Mouse (Mus musculus) T-helper 2 cell (primary cell): ENCODE measurements around the gene Il1rapl1.

ENCODE experiments used
- in situ Hi-C: fragments of 300-600 bp; cut with MboI, MseI; formaldehyde crosslinking; loops from one replicate; pipeline ENCODE4 v1.15.1; 2025; ENCODE audit warnings: high pct_unique_total_duplicates

Gene Il1rapl1

GRCm38 (mm10) chrX:88115609-88116073 is at the start of gene Il1rapl1:
Il1rapl1 (minus strand) TSS chrX:88115645.
- in situ Hi-C loops = no loop called here

- in situ Hi-C loops = no loop called here
Observed at GRCm38 (mm10) chrX:88158037-88158436, 42.6 kb upstream of the Il1rapl1 start.

- in situ Hi-C loops = no loop called here
Observed at GRCm38 (mm10) chrX:88125612-88126011, 10.2 kb upstream of the Il1rapl1 start.

- in situ Hi-C loops = no loop called here
Observed at GRCm38 (mm10) chrX:88120070-88120469, 4.6 kb upstream of the Il1rapl1 start.

GRCm38 (mm10) chrX:88117858-88118257 is 2.4 kb upstream of the Il1rapl1 start:
- in situ Hi-C loops = no loop called here

- in situ Hi-C loops = no loop called here
Observed at GRCm38 (mm10) chrX:88116326-88116725, 881 bp upstream of the Il1rapl1 start.

GRCm38 (mm10) chrX:88113561-88113960 is 1.9 kb downstream of the Il1rapl1 start:
- in situ Hi-C loops = no loop called here

GRCm38 (mm10) chrX:88112254-88112653 is 3.2 kb downstream of the Il1rapl1 start:
- in situ Hi-C loops = no loop called here

GRCm38 (mm10) chrX:88109733-88110132 is 5.7 kb downstream of the Il1rapl1 start:
- in situ Hi-C loops = no loop called here

- in situ Hi-C loops = no loop called here
Observed at GRCm38 (mm10) chrX:88093936-88094569, 21.4 kb downstream of the Il1rapl1 start.

- in situ Hi-C loops = no loop called here
Observed at GRCm38 (mm10) chrX:88089873-88090272, 25.6 kb downstream of the Il1rapl1 start.

- in situ Hi-C loops = no loop called here
Observed at GRCm38 (mm10) chrX:88072741-88073419, 42.6 kb downstream of the Il1rapl1 start.

- in situ Hi-C loops = no loop called here
Observed at GRCm38 (mm10) chrX:88070368-88070767, 45.1 kb downstream of the Il1rapl1 start.

- in situ Hi-C loops = no loop called here
Observed at GRCm38 (mm10) chrX:88043556-88043955, 71.9 kb downstream of the Il1rapl1 start.

- in situ Hi-C loops = no loop called here
Observed at GRCm38 (mm10) chrX:88038984-88039383, 76.5 kb downstream of the Il1rapl1 start.

GRCm38 (mm10) chrX:87897172-87897571 is 218.3 kb downstream of the Il1rapl1 start:
- in situ Hi-C loops = no loop called here

GRCm38 (mm10) chrX:87891916-87892315 is 223.5 kb downstream of the Il1rapl1 start:
- in situ Hi-C loops = no loop called here

- in situ Hi-C loops = no loop called here
Observed at GRCm38 (mm10) chrX:87854107-87854506, 261.3 kb downstream of the Il1rapl1 start.

- in situ Hi-C loops = no loop called here
Observed at GRCm38 (mm10) chrX:87813884-87814283, 301.6 kb downstream of the Il1rapl1 start.

- in situ Hi-C loops = no loop called here
Observed at GRCm38 (mm10) chrX:87807717-87808116, 307.7 kb downstream of the Il1rapl1 start.

GRCm38 (mm10) chrX:87793011-87793410 is 322.4 kb downstream of the Il1rapl1 start:
- in situ Hi-C loops = no loop called here

- in situ Hi-C loops = no loop called here
Observed at GRCm38 (mm10) chrX:87710589-87710988, 404.9 kb downstream of the Il1rapl1 start.

GRCm38 (mm10) chrX:87663856-87664255 is 451.6 kb downstream of the Il1rapl1 start:
- in situ Hi-C loops = no loop called here
